Mouse (Mus musculus) kidney, postnatal 14 days (tissue): ENCODE data around the gene Tfap4.

Experiments used
- DNase-seq: peaks from one replicate; pipeline ENCODE4 v3.0.0; 2022; ENCODE audit warnings: mixed read lengths

The Tfap4 gene

DNA sequence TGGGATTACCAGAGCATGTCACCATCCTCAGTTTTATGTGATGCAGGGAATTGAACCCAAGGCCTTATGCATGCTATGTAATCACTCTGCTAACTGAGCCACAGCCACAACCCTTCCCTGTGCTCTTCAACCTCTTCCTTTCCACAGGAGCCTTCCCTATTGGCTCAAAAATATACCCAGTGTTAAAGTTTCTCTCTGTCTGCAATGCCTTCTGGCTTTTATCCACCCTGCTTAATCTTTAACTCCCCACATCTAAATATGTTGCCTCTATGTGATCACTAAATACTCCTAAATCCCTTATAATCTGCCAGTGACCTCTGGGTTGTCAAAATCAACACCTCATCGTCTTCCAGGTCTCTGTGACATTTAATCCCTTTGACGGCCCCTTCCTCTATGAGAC, 41.7 kb downstream of the Tfap4 start:
- DNase-seq = peak; percentile 17

DNA sequence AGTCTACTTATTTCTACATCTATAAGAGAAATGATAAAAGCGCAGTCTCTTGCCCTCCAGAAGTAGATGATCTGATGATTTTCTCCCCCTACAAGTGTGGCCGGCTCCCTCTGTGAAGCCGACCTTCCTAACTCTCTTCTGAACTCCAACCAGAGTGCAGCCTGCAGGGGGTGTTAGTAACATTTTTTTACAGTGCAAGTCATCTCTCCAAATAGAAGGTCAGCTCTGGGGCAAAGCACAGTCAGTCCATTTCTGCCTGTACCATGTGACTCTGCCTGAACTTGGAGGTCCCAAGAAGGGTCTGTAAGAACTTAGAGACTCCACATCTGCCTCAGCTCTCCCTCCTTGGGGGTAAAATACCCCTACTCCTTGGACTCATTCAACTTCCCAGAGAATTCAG, 45.3 kb downstream of the Tfap4 start:
- no peak for DNase-seq

DNA sequence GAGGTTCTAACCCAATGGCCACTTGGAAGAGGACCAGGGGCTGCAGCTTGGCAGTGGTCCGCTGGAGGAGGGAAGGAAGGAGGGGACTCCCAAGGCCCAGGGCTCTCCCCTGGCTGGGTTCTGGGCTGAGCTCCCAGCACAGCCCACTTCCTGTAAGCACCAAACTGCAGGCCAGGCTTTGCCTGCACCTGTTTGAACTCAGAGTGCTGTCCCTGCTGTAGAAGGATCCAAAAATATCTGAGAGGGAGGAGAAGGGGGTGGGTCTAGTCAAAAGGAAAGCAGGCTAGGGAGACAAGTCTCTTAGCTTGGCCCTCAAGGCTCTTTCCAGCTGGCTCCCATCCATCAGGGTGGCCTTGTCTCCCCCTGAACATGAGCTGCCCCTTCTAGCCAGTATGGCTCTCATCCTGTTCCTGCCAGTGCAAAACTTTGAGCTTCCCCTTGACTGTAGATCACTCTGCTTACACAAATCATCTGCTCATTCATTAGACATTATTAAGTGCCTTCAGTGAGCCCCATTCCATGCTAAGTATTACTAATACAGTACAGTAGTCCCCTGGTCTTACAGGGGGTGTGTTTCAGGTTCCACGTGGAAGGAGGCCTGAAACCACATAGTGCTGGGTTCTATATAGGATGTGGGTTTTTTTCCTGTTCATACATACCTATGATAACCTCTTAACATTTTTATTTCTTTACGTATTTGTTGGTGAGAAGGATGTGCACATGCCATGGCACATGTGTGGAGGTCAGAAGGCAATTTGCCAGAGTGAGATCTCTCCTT, 46.8 kb downstream of the Tfap4 start:
- peak; percentile 57 for DNase-seq

DNA sequence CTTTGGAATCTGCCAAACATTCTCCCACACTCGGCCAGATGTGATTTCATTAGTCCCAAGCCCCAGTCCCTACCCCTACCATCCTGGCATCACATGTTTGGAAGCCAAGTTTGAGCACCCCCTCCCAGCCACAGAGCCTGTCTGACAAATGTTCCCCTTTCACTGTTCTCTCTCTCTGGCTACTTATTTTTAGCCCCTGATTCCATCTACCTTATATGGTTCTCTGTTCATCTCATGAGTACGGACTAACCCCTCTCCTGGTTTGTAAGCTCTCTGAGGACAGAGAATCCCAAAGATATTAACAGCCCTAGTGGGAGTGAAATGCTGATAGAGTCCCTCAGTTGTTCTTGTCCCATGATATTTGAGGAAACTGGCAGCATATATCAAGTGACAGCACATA, 48.3 kb downstream of the Tfap4 start:
- no peak for DNase-seq

DNA sequence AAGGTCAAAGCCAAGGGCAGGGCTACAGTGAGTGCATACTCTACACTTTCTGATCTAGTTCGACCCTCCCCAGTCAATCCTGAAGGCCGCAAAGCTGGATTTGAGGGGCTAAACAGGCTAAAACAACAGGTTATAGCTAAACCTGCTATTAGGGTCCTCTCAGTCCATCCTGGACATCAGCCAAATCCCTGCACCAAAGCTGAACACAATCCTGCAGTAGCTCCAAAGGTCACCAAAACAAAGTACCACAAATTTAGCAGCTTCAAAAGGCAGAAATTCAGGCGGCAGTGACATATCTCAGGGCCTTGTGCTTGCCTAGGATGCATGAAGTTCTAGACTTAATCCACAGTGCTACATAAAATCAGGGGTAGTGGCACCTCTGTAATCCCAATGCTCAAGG, 53.5 kb downstream of the Tfap4 start:
- peak; percentile 60 for DNase-seq

DNA sequence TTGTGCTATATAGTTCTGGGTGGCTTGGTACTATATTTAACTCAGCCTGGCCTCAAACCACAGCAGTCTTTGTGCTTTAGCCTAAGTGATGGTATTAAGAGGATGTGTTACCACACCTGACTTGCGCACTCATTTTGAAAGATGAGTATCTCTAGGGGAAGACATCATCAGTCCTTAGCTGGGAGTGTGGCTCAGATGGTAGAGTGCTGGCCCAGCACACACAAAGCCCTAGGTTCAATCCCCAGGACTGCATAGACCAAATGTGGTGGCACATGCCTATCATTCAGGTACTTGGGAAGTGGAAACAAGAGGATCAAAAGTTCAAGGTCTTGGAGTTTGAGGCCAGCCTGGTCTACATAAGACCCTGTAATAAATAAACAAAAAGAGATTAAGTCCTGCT, 56.2 kb downstream of the Tfap4 start:
- DNase-seq = no peak

DNA sequence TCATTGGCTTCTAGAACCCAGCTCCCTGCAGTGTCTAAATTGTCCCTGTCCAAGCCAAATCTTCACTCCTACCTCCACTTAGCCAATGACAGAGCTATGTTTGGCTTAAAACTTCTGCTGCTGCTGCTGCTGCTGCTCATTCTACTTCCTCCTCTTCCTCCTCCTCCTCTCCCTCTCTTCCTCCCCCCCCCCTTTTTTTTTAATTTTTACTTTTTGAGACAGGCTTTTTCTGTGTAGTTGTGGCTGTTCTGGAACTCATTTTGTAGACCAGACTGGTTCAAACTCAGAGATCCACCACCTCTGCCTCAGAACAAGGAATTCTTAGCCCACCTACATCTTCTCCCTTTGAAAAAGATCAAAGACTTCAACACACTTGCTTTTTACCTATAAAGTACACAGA, 57.1 kb downstream of the Tfap4 start:
- no peak for DNase-seq

DNA sequence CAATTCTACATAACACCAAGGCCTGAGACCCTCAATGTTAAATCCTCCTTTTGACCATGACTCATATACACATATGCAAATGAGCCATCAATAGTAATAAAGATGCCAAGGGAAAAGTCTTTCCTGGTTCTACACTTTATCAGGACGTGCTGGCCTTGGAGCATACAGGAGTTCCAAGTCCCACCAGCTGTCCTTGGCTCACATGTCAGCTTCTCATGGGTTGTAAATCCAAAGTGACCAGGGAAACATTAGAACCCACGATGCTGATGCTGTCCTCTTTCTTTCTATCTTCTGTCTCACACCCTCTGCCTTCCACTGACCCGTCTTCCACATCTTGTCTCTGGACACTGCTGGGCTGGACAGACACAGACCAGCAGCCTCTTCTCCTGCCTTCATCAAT, 58.0 kb downstream of the Tfap4 start:
- no peak for DNase-seq

DNA sequence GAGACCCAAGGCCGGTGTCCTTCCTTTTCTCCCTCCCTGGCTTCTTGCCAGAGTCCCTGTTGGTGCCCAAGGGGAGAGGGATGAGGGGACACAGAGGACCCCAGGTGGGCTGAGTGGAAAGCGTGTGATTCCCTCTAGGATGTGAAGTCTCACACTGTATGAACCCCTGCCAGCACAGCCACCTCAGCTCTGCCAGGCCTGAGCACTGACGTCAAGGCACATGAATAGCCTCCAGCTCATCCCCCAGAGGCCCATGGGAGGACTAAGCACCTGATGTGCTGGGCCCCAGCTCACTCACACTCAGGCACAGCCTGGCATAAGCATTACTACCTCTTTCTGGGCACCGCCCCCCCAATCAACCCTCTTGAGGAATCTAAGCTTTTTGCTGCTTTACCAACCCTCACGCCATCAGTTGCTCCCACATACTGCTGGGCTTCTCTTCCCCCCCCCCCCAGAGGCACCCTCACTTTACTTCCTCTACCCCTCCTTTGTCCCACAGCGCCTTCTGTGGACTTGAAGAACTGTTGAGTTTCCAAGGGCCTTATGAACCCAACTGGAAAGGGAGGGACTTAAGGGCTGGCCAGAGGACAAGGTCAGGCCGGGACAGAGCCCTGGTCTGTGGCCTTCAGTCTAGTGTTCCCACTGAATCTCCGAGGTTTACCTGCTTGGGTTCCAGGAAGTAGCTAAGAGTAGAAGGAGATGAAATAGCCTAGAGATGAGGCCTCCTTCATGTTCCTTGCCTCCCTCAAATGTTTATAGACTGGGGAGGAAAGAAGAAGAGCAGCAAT, 58.9 kb downstream of the Tfap4 start:
- peak; percentile 21 for DNase-seq

DNA sequence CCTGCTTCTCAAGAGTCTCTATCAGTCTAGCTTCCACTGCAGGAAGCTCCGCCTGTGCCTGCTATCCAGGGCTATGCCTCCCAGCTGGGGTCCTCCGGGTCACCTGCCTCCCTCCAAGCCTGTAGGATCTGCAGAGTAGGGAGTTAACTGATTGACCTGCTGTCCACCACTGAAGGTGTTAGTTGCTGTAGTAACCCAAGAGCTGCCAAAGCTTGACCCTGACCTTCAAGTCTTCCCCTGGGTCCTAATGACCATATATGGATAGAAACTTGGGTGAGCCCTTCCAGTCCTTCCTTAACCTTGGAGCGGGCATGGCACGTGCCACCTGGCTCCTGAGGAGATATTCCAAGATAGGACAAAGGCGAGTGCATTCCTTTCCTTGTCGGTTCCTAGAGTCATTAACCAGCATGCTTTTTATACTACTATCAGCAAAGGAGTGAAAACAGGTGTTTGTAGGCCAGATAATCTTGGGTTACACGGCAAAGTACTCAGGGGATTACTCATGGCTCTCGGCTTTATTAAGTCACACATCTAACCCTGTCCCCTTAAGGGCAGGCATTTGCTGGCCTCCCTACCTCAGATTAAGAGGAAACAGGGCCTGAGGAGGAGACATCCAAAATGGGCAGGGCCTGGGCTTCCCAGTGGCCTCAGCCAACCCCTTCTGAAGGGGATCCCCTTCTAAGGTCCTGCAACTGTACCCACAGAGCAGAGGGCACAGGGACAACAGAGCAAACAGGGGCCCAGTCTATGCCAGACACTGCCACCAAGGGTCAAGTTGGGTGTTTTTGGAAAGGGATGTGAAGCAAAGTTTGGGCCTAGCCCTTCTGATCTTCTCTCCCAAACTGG, 61.7 kb downstream of the Tfap4 start:
- peak; percentile 67 for DNase-seq

DNA sequence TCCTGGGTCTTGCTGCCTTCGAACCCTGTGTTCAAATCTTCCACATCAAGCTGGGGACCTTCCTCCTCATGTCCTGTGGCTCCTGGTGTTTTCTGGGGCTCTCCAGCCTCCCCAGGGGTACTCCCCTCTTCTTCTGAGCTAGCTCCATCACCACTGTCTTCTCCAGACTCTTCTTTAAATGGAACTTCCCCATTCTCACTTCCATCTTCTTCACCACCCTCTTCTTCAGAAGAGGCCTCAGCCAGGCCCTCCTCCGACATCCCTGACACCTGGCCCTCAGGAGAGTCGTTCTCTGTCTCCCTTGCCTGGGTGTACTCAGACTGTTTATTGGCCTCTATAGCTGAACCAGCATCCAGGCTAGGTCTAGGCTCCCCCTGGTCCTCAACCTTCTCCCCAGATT, 63.2 kb downstream of the Tfap4 start:
- DNase-seq = no peak

DNA sequence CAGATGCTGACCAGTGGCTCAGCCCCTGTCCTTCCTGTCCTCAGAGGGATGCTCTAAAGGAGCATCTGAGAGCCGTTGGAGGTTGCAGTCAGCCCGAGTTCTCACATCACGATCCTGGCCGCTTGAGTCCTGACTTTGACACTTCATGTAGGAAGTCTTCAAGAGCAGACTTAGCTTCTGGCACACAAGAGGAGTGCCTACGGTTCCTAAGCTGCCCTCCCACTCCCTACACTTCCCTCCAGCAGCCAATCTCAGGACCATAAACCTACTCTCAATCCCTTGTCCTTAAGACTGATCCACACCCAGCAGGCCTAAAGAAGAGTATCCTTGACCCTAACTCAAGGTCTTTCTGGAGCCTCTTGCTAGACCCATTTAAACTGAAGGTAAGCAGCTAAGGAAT, 63.8 kb downstream of the Tfap4 start:
- peak; percentile 73 for DNase-seq
